Mouse (Mus musculus) ES-E14 (cell line): ENCODE measurements around the gene Ptprm. TPM values are rescaled to one million over a fixed set of nuclear protein-coding genes. Genes with fewer than 3 reads are reported as not detected.

Experiments
- DNase-seq: peaks from one replicate; pipeline ENCODE4 v3.0.0-alpha.2; 2013; ENCODE audit warnings: low read depth, low spot score
- H3K27ac ChIP-seq: 2 replicates; pipeline ENCODE4 v1.5.1; 2012; ENCODE audit warnings: low read depth, mild to moderate bottlenecking, low read length, moderate library complexity, mixed read lengths; ENCODE audit not compliant: poor library complexity, insufficient read depth, severe bottlenecking
- H3K36me3 ChIP-seq: 2 replicates; pipeline ENCODE4 v1.6.1; 2012; ENCODE audit warnings: mild to moderate bottlenecking, low read length, moderate library complexity, mixed read lengths; ENCODE audit not compliant: control insufficient read depth, poor library complexity, insufficient read depth, severe bottlenecking
- H3K4me1 ChIP-seq, 2 experiments: fragments of 150-350 bp in 1 of 2; sonication (generic) in 1 of 2; 2 replicates each; pipeline ENCODE4 v1.6.1; 2012; ENCODE audit warnings: low read length in 2 of 2, mild to moderate bottlenecking in 1 of 2, mixed read lengths in 1 of 2; ENCODE audit not compliant: control insufficient read depth in 2 of 2, insufficient read depth in 2 of 2, poor library complexity in 1 of 2
- H3K4me3 ChIP-seq, 2 experiments: fragments of 150-350 bp in 1 of 2; sonication (generic) in 1 of 2; 2 replicates each; pipeline ENCODE4 v1.5.1; 2012; ENCODE audit warnings: low read length in 2 of 2, low read depth in 1 of 2, mild to moderate bottlenecking in 1 of 2, mixed read lengths in 1 of 2; ENCODE audit not compliant: insufficient read depth in 1 of 2, poor library complexity in 1 of 2, severe bottlenecking in 1 of 2
- H3K9ac ChIP-seq: 2 replicates; pipeline ENCODE4 v1.6.1; 2012; ENCODE audit warnings: low read depth, mild to moderate bottlenecking, low read length, mixed read lengths; ENCODE audit not compliant: poor library complexity, insufficient read depth, severe bottlenecking
- H3K9me3 ChIP-seq: fragments of 150-350 bp; sonication (generic); 2 replicates; pipeline ENCODE4 v1.6.1; 2012; ENCODE audit warnings: low read depth, mild to moderate bottlenecking, low read length; ENCODE audit not compliant: control insufficient read depth, insufficient read depth
- CHD2 ChIP-seq: IDR thresholded peaks from 2 replicates; pipeline ENCODE4 v1.6.1; 2014; ENCODE audit warnings: mild to moderate bottlenecking, low read depth, low read length, inconsistent platforms
- HCFC1 ChIP-seq: IDR thresholded peaks from 2 replicates; pipeline ENCODE4 v1.6.1; 2012; ENCODE audit warnings: low read length, inconsistent platforms, borderline replicate concordance; ENCODE audit not compliant: insufficient read depth
- MAFK ChIP-seq: IDR thresholded peaks from 2 replicates; pipeline ENCODE4 v1.6.1; 2014; ENCODE audit warnings: mild to moderate bottlenecking, low read depth, low read length, inconsistent platforms; ENCODE audit not compliant: insufficient read depth
- ZC3H11A ChIP-seq: IDR thresholded peaks from 2 replicates; pipeline ENCODE4 v1.6.1; 2012; ENCODE audit warnings: low read depth, mild to moderate bottlenecking, inconsistent platforms, low read length, borderline replicate concordance
- ZNF384 ChIP-seq: IDR thresholded peaks from 2 replicates; pipeline ENCODE4 v1.6.1; 2012; ENCODE audit warnings: low read depth, low read length, inconsistent platforms
- in situ Hi-C, 2 experiments: fragments of 600-800 bp; cut with MboI; formaldehyde crosslinking; loops; one replicate each; pipeline ENCODE4 v1.15.1; 2025; ENCODE audit warnings: low sequenced_read_pairs in 2 of 2, inconsistent platforms in 1 of 2; ENCODE audit not compliant: unreplicated experiment in 2 of 2
- total RNA-seq: library from RNA; depleted of rRNA; stranded (reverse); fragments of 300-350 nt; gene quantifications from 2 replicates; pipeline ENCODE4 v1.2.3, GENCODE M21; 2012

The Ptprm gene
- total RNA-seq, 1 experiment: 2.9 TPM

DNA sequence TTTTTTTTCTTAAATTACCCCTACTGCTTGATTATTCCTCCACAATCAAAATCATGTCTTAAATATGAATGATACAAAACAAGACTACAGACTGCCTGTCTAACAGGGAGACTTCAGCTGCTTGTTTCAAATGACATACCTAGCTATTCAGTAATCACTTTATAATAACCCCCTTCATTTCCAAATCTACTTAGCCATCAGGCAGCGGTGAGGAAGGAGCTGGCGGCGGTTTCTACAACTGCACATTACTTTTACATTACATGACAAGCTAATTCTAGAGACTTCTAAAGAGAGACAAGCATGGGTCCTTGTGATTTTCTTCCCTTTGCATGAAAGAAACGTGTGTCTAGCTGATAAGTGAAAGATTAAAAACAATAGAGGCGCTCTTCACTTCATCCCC lies 377.8 kb downstream of the Ptprm start:
- no peaks in the 10 kb centered on the region for H3K4me1 ChIP-seq
- no peak overlapping the region for H3K27ac ChIP-seq
- in situ Hi-C loops: no loop called here
- no peaks in the 10 kb centered on the region for H3K36me3 ChIP-seq
- no peak for DNase-seq
- H3K9me3 ChIP-seq: no peaks in the 10 kb centered on the region
- no peak overlapping the region for H3K9ac ChIP-seq
- TF ChIP-seq ZNF384 (no peak), CHD2 (no peak), HCFC1 (no peak), MAFK (no peak), ZC3H11A (no peak)
- H3K4me3 ChIP-seq: no peak overlapping the region

DNA sequence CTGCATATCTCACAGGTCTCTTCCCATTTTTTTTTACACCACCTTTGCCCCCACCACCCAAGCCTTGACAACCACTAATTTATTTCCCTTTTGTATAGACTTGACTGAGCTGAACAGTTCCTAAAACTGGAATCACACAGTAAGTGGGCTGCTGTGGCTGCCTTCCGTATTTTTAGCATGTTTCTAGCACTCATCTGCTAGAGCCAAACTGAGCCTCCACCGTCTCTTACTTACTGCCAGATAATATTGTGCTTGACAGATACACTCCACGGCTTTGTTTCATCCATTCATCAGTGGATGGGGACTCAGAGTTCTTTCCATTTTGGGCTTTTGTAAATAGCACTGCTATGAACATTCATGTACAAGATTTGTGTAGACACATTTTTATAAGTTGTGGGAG lies 381.3 kb downstream of the Ptprm start:
- H3K9ac ChIP-seq: no peak overlapping the region
- H3K36me3 ChIP-seq: no peaks in the 10 kb centered on the region
- H3K9me3 ChIP-seq: no peaks in the 10 kb centered on the region
- TF ChIP-seq ZNF384 (no peak), ZC3H11A (no peak), MAFK (no peak), CHD2 (no peak), HCFC1 (no peak)
- no peak for DNase-seq
- no peak overlapping the region for H3K4me3 ChIP-seq
- H3K27ac ChIP-seq: no peak overlapping the region
- no peaks in the 10 kb centered on the region for H3K4me1 ChIP-seq
- in situ Hi-C loops: no loop called here

DNA sequence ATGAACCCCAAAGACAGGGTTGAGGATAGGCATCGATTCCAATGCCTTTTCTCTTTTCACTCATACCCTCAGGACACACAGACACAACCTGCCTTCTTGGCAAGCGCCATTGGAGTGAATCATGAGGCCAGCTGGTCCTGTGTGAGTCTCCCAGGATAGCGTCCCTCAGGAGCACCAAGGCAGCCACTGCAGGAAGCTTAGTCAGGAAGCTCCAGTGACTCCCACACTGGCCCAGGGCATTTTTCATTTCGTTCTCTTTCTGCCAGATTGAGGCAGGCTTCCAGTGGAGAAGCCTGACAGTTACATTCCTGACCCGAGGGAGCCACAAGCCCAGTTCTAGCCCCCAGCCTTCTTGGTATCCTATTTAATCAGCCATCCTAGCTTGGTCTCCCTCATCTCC lies 393.3 kb downstream of the Ptprm start:
- H3K27ac ChIP-seq: no peak overlapping the region
- H3K4me1 ChIP-seq: no peaks in the 10 kb centered on the region
- no peak overlapping the region for H3K4me3 ChIP-seq
- TF ChIP-seq HCFC1 (no peak), CHD2 (no peak), ZC3H11A (no peak), ZNF384 (no peak), MAFK (no peak)
- no peak for DNase-seq
- in situ Hi-C loops: no loop called here
- H3K9me3 ChIP-seq: no peaks in the 10 kb centered on the region
- H3K9ac ChIP-seq: no peak overlapping the region
- H3K36me3 ChIP-seq: no peaks in the 10 kb centered on the region

DNA sequence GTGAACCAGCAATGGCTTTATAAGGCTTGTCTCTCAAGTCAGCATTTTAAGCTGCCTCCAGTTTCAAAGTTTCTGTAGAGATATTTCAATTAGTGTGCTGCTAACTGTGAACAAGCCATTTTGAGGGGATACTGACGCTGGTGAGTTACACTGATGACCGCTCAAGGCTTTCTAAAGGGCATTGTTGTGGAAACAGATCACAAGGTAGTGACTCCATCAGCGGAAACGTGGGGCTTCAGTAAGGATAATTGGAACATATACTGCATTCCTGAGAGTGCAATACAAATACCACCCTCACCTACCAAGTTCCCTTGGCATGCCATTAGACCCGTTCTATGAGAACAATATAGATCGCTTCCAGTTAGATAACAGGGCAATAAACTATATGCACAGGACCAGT lies 393.7 kb downstream of the Ptprm start:
- H3K27ac ChIP-seq: no peak overlapping the region
- in situ Hi-C loops: no loop called here

DNA sequence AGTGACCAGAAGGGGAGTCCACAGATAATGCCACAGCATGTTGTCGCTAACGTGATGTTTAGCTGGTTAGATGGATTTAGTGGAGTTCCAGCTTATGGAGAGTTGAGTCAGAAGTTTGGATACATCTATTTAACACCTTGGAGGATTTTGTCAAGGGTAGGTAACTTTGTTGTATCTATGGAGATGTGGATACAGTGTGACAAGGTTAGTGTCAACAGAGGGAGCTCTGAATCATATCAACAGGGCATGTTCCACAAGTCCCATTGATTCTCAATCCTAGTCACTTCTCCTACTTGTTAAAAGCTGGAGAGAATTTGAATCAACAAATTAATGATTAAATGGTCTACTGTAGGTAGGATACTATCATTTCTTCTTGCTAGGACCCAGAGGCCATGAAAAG lies 394.4 kb downstream of the Ptprm start:
- no peak for DNase-seq
- H3K4me3 ChIP-seq: no peak overlapping the region
- no peaks in the 10 kb centered on the region for H3K9me3 ChIP-seq
- in situ Hi-C loops: no loop called here
- TF ChIP-seq CHD2: no peak
- TF ChIP-seq MAFK: no peak
- no peak for TF ChIP-seq ZNF384
- TF ChIP-seq ZC3H11A: no peak
- TF ChIP-seq HCFC1: no peak
- no peaks in the 10 kb centered on the region for H3K4me1 ChIP-seq
- H3K27ac ChIP-seq: no peak overlapping the region
- H3K36me3 ChIP-seq: no peaks in the 10 kb centered on the region
- no peak overlapping the region for H3K9ac ChIP-seq

More for the DNA sequence above, 393.7 kb downstream of the Ptprm start:
- TF ChIP-seq HCFC1: no peak
- TF ChIP-seq CHD2: no peak
- no peak for TF ChIP-seq ZC3H11A
- TF ChIP-seq MAFK: no peak
- TF ChIP-seq ZNF384: no peak
- Histone ChIP-seq H3K4me3 (no peak overlapping the region), H3K9me3 (no peaks in the 10 kb centered on the region), H3K4me1 (no peaks in the 10 kb centered on the region), H3K36me3 (no peaks in the 10 kb centered on the region), H3K9ac (no peak overlapping the region)
- no peak for DNase-seq
